Mouse (Mus musculus) G1E (cell line): ENCODE data around the gene Errfi1.

ENCODE experiments used
- CTCF ChIP-seq: IDR thresholded peaks from 2 replicates; pipeline ENCODE4 v1.5.1; 2012; ENCODE audit warnings: low read depth, low read length, inconsistent platforms, mixed read lengths
- TAL1 ChIP-seq: conservative IDR thresholded peaks from 2 replicates; pipeline ENCODE4 v1.6.1; 2012; ENCODE audit warnings: low read depth, low read length, inconsistent platforms, mixed read lengths

DNA sequence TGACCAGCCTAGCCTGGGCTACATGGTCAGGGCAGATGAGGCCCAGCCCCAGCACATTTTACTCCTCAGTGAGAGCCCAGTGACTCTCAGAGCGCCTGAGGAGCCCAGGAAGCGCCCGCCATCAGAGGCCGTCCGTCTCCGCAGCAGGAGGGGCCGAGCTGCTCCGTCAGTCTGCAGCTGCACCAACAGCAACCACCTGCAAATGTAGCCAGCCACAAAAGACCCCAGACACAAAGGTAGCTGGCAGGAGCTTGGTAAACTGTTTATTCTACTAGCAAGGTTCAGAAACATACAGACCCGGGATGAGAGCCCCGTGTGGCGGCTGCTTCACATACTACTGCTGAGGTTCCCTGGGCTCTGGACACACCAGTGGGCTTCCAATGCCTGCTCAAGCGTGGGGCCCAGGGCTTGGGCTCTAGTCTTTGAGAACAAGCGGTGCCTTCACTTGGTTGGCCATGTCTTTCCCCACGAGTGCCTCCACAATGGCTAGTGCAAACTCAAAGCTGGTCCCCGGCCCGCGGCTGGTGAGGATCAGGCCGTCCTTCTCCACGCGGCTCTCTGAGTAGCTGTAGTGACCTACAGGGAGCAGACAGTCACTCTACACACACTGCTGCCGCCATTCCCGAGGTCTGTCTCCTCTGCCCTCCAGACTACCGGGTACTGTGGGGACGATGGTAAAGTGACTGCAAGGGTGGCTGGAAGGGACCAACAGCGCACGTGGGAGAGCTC, 43.3 kb downstream of the Errfi1 start:
- no peak for TF ChIP-seq TAL1
- TF ChIP-seq CTCF = no peak
